Mouse (Mus musculus): ENCODE data around the gene Rbbp4. TPM values are rescaled to one million over a fixed set of nuclear protein-coding genes. Genes with fewer than 3 reads are reported as not detected.

Gene Rbbp4
- polyA plus RNA-seq, 1 experiment from 2014 or later = 388 TPM

GRCm38 (mm10) chr4:129272756-129273046 is 62.5 kb downstream of the Rbbp4 start:
- H3K9me3 ChIP-seq (ENCODE audit: control insufficient read depth, low read length) = no peaks in the 10 kb centered on the region
- H3K27me3 ChIP-seq (replicated peaks; ENCODE audit: control insufficient read depth, insufficient read depth, low read length) = no peaks in the 10 kb centered on the region
- H3K4me3 ChIP-seq (replicated peaks; ENCODE audit: low read length) = no peak overlapping the region
- ATAC-seq = no peak
- no peak overlapping the region for H3K27ac ChIP-seq (ENCODE audit: low read length)
- H3K9ac ChIP-seq (replicated peaks; ENCODE audit: low read depth, low read length) = no peak overlapping the region
- H3K4me2 ChIP-seq (ENCODE audit: low read length) = no peak overlapping the region
- WGBS = 35% methylated on average over 5 of the region's 5 CpGs
- H3K4me1 ChIP-seq (replicated peaks; ENCODE audit: control insufficient read depth, insufficient read depth, low read length) = peaks cover 4% of the 10 kb centered on the region; the same call in 1 of the 2 replicates
- no peaks in the 10 kb centered on the region for H3K36me3 ChIP-seq (ENCODE audit: control insufficient read depth, insufficient read depth)

GRCm38 (mm10) chr4:129271991-129272755 is 63.0 kb downstream of the Rbbp4 start:
- Histone ChIP-seq H3K9ac (replicated peaks; ENCODE audit: low read depth, low read length) (no peak overlapping the region), H3K9me3 (ENCODE audit: control insufficient read depth, low read length) (no peaks in the 10 kb centered on the region), H3K4me1 (replicated peaks; ENCODE audit: control insufficient read depth, insufficient read depth, low read length) (peaks cover 4% of the 10 kb centered on the region; the same call in 1 of the 2 replicates), H3K4me3 (replicated peaks; ENCODE audit: low read length) (no peak overlapping the region), H3K36me3 (ENCODE audit: control insufficient read depth, insufficient read depth) (no peaks in the 10 kb centered on the region), H3K4me2 (ENCODE audit: low read length) (no peak overlapping the region), H3K27ac (ENCODE audit: low read length) (no peak overlapping the region), H3K27me3 (replicated peaks; ENCODE audit: control insufficient read depth, insufficient read depth, low read length) (no peaks in the 10 kb centered on the region)
- 17% methylated on average over 15 of the region's 15 CpGs for WGBS
- ATAC-seq = no peak

GRCm38 (mm10) chr4:129268698-129269097 is 66.5 kb downstream of the Rbbp4 start:
- WGBS = 71% methylated on average over 1 of the region's 1 CpGs
- Histone ChIP-seq H3K4me2 (ENCODE audit: low read length) (no peak overlapping the region), H3K4me1 (replicated peaks; ENCODE audit: control insufficient read depth, insufficient read depth, low read length) (peaks cover 4% of the 10 kb centered on the region; the same call in 1 of the 2 replicates), H3K27ac (ENCODE audit: low read length) (no peak overlapping the region), H3K4me3 (replicated peaks; ENCODE audit: low read length) (no peak overlapping the region), H3K9ac (replicated peaks; ENCODE audit: low read depth, low read length) (no peak overlapping the region), H3K9me3 (ENCODE audit: control insufficient read depth, low read length) (no peaks in the 10 kb centered on the region), H3K27me3 (replicated peaks; ENCODE audit: control insufficient read depth, insufficient read depth, low read length) (no peaks in the 10 kb centered on the region), H3K36me3 (ENCODE audit: control insufficient read depth, insufficient read depth) (no peaks in the 10 kb centered on the region)
- no peak for ATAC-seq

GRCm38 (mm10) chr4:129266821-129267220 is 68.3 kb downstream of the Rbbp4 start:
- H3K27ac ChIP-seq (ENCODE audit: low read length) = no peak overlapping the region
- no peak overlapping the region for H3K4me2 ChIP-seq (ENCODE audit: low read length)
- no peak overlapping the region for H3K9ac ChIP-seq (replicated peaks; ENCODE audit: low read depth, low read length)
- no peaks in the 10 kb centered on the region for H3K36me3 ChIP-seq (ENCODE audit: control insufficient read depth, insufficient read depth)
- H3K27me3 ChIP-seq (replicated peaks; ENCODE audit: control insufficient read depth, insufficient read depth, low read length) = no peaks in the 10 kb centered on the region
- H3K4me1 ChIP-seq (replicated peaks; ENCODE audit: control insufficient read depth, insufficient read depth, low read length) = 0 out of 2 replicates have a peak, but pooled peaks cover 3% of the 10 kb centered on the region
- 56% methylated on average over 5 of the region's 5 CpGs for WGBS
- no peak overlapping the region for H3K4me3 ChIP-seq (replicated peaks; ENCODE audit: low read length)
- H3K9me3 ChIP-seq (ENCODE audit: control insufficient read depth, low read length) = no peaks in the 10 kb centered on the region
- no peak for ATAC-seq

- Histone ChIP-seq H3K4me2 (ENCODE audit: low read length) (no peak overlapping the region), H3K27ac (ENCODE audit: low read length) (no peak overlapping the region), H3K9me3 (ENCODE audit: control insufficient read depth, low read length) (no peaks in the 10 kb centered on the region), H3K4me1 (replicated peaks; ENCODE audit: control insufficient read depth, insufficient read depth, low read length) (0 out of 2 replicates have a peak, but pooled peaks cover 3% of the 10 kb centered on the region), H3K27me3 (replicated peaks; ENCODE audit: control insufficient read depth, insufficient read depth, low read length) (no peaks in the 10 kb centered on the region), H3K4me3 (replicated peaks; ENCODE audit: low read length) (no peak overlapping the region), H3K36me3 (ENCODE audit: control insufficient read depth, insufficient read depth) (no peaks in the 10 kb centered on the region), H3K9ac (replicated peaks; ENCODE audit: low read depth, low read length) (no peak overlapping the region)
- ATAC-seq = no peak
- 84% methylated on average over 4 of the region's 4 CpGs for WGBS
Observed at GRCm38 (mm10) chr4:129266191-129266590, 69.0 kb downstream of the Rbbp4 start.

- Histone ChIP-seq H3K36me3 (ENCODE audit: control insufficient read depth, insufficient read depth) (no peaks in the 10 kb centered on the region), H3K27ac (ENCODE audit: low read length) (no peak overlapping the region), H3K27me3 (replicated peaks; ENCODE audit: control insufficient read depth, insufficient read depth, low read length) (no peaks in the 10 kb centered on the region), H3K4me3 (replicated peaks; ENCODE audit: low read length) (no peak overlapping the region), H3K4me2 (ENCODE audit: low read length) (no peak overlapping the region), H3K9ac (replicated peaks; ENCODE audit: low read depth, low read length) (no peak overlapping the region), H3K4me1 (replicated peaks; ENCODE audit: control insufficient read depth, insufficient read depth, low read length) (0 out of 2 replicates have a peak, but pooled peaks cover 3% of the 10 kb centered on the region), H3K9me3 (ENCODE audit: control insufficient read depth, low read length) (no peaks in the 10 kb centered on the region)
- no peak for ATAC-seq
- 45% methylated on average over 19 of the region's 19 CpGs for WGBS
Observed at GRCm38 (mm10) chr4:129263225-129264021, 71.7 kb downstream of the Rbbp4 start.

GRCm38 (mm10) chr4:129261196-129261595 is 74.0 kb downstream of the Rbbp4 start, which contains the start of gene C77080:
Gene C77080, minus strand, starts transcription at chr4:129261404.
- Histone ChIP-seq H3K27me3 (replicated peaks; ENCODE audit: control insufficient read depth, insufficient read depth, low read length) (no peaks in the 10 kb centered on the region), H3K9me3 (ENCODE audit: control insufficient read depth, low read length) (no peaks in the 10 kb centered on the region), H3K36me3 (ENCODE audit: control insufficient read depth, insufficient read depth) (no peaks in the 10 kb centered on the region), H3K4me1 (replicated peaks; ENCODE audit: control insufficient read depth, insufficient read depth, low read length) (0 out of 2 replicates have a peak, but pooled peaks cover 3% of the 10 kb centered on the region), H3K4me3 (replicated peaks; ENCODE audit: low read length) (no peak within 1 kb of the TSS), H3K27ac (ENCODE audit: low read length) (no peak within 1 kb of the TSS), H3K9ac (replicated peaks; ENCODE audit: low read depth, low read length) (no peak within 1 kb of the TSS), H3K4me2 (ENCODE audit: low read length) (no peak within 1 kb of the TSS)
- no peak for ATAC-seq
- 6% methylated on average over 4 of the region's 4 CpGs for WGBS

GRCm38 (mm10) chr4:129260678-129261077 is 74.5 kb downstream of the Rbbp4 start:
- 12% methylated on average over 6 of the region's 6 CpGs for WGBS
- Histone ChIP-seq H3K4me1 (replicated peaks; ENCODE audit: control insufficient read depth, insufficient read depth, low read length) (0 out of 2 replicates have a peak, but pooled peaks cover 3% of the 10 kb centered on the region), H3K36me3 (ENCODE audit: control insufficient read depth, insufficient read depth) (no peaks in the 10 kb centered on the region), H3K27ac (ENCODE audit: low read length) (no peak overlapping the region), H3K27me3 (replicated peaks; ENCODE audit: control insufficient read depth, insufficient read depth, low read length) (no peaks in the 10 kb centered on the region), H3K4me3 (replicated peaks; ENCODE audit: low read length) (no peak overlapping the region), H3K9ac (replicated peaks; ENCODE audit: low read depth, low read length) (no peak overlapping the region), H3K4me2 (ENCODE audit: low read length) (no peak overlapping the region), H3K9me3 (ENCODE audit: control insufficient read depth, low read length) (no peaks in the 10 kb centered on the region)
- ATAC-seq = no peak

- Histone ChIP-seq H3K4me3 (replicated peaks; ENCODE audit: low read length) (no peak overlapping the region), H3K36me3 (ENCODE audit: control insufficient read depth, insufficient read depth) (no peaks in the 10 kb centered on the region), H3K27me3 (replicated peaks; ENCODE audit: control insufficient read depth, insufficient read depth, low read length) (no peaks in the 10 kb centered on the region), H3K4me1 (replicated peaks; ENCODE audit: control insufficient read depth, insufficient read depth, low read length) (0 out of 2 replicates have a peak, but pooled peaks cover 3% of the 10 kb centered on the region), H3K9me3 (ENCODE audit: control insufficient read depth, low read length) (no peaks in the 10 kb centered on the region), H3K9ac (replicated peaks; ENCODE audit: low read depth, low read length) (no peak overlapping the region), H3K27ac (ENCODE audit: low read length) (no peak overlapping the region), H3K4me2 (ENCODE audit: low read length) (no peak overlapping the region)
- WGBS = 52% methylated on average over 4 of the region's 4 CpGs
- no peak for ATAC-seq
Observed at GRCm38 (mm10) chr4:129259101-129259500, 76.1 kb downstream of the Rbbp4 start.

Measured in forebrain, embryonic 16.5 days (tissue).